Mouse (Mus musculus): ENCODE measurements at regions not wholly inside any gene's neighbourhood (a gene's known extent, or its start where the extent isn't known, plus 50 kb on each side); places are given as distances from the start of the nearest gene placed in this dataset.

GRCm38 (mm10) chr6:4441618-4442167 is 62.9 kb upstream of the Col1a2 start:
- H3K4me3 ChIP-seq (ENCODE audit: low read length): no peak overlapping the region
- H3K9me3 ChIP-seq (ENCODE audit: control insufficient read depth, low read length): no peaks in the 10 kb centered on the region
- no peak for ATAC-seq
- no peak overlapping the region for H3K27ac ChIP-seq (ENCODE audit: low read depth, low read length)
- H3K27me3 ChIP-seq (replicated peaks; ENCODE audit: control insufficient read depth, insufficient read depth, low read length): no peaks in the 10 kb centered on the region
- H3K36me3 ChIP-seq (ENCODE audit: control insufficient read depth, insufficient read depth, low read length): no peaks in the 10 kb centered on the region
- no peaks in the 10 kb centered on the region for H3K4me1 ChIP-seq (ENCODE audit: control insufficient read depth, insufficient read depth, low read depth, low read length)
- no peak overlapping the region for H3K9ac ChIP-seq (ENCODE audit: low read depth, low read length)
- 79% methylated on average over 4 of the region's 4 CpGs for WGBS
- no peak overlapping the region for H3K4me2 ChIP-seq (ENCODE audit: low read length)

- no peak overlapping the region for H3K9ac ChIP-seq (ENCODE audit: low read depth, low read length)
- 31% methylated on average over 1 of the region's 1 CpGs for WGBS
- no peak overlapping the region for H3K4me2 ChIP-seq (ENCODE audit: low read length)
- no peaks in the 10 kb centered on the region for H3K4me1 ChIP-seq (ENCODE audit: control insufficient read depth, insufficient read depth, low read depth, low read length)
- H3K9me3 ChIP-seq (ENCODE audit: control insufficient read depth, low read length): no peaks in the 10 kb centered on the region
- ATAC-seq: no peak
- H3K36me3 ChIP-seq (ENCODE audit: control insufficient read depth, insufficient read depth, low read length): no peaks in the 10 kb centered on the region
- H3K27ac ChIP-seq (ENCODE audit: low read depth, low read length): no peak overlapping the region
- H3K27me3 ChIP-seq (replicated peaks; ENCODE audit: control insufficient read depth, insufficient read depth, low read length): no peaks in the 10 kb centered on the region
- no peak overlapping the region for H3K4me3 ChIP-seq (ENCODE audit: low read length)
These were observed 58.7 kb upstream of the Col1a2 start for GRCm38 (mm10) chr6:4445906-4446305.

- no peaks in the 10 kb centered on the region for H3K4me1 ChIP-seq (ENCODE audit: control insufficient read depth, insufficient read depth, low read depth, low read length)
- no peaks in the 10 kb centered on the region for H3K27me3 ChIP-seq (replicated peaks; ENCODE audit: control insufficient read depth, insufficient read depth, low read length)
- H3K27ac ChIP-seq (ENCODE audit: low read depth, low read length): no peak overlapping the region
- H3K36me3 ChIP-seq (ENCODE audit: control insufficient read depth, insufficient read depth, low read length): no peaks in the 10 kb centered on the region
- no peak overlapping the region for H3K4me2 ChIP-seq (ENCODE audit: low read length)
- ATAC-seq: no peak
- H3K4me3 ChIP-seq (ENCODE audit: low read length): no peak overlapping the region
- no peak overlapping the region for H3K9ac ChIP-seq (ENCODE audit: low read depth, low read length)
- 95% methylated on average over 2 of the region's 2 CpGs for WGBS
- no peaks in the 10 kb centered on the region for H3K9me3 ChIP-seq (ENCODE audit: control insufficient read depth, low read length)
These were observed 53.4 kb upstream of the Col1a2 start for GRCm38 (mm10) chr6:4451227-4451626.
